Mouse (Mus musculus): ENCODE data around the gene Dnah8. TPM values are rescaled to one million over a fixed set of nuclear protein-coding genes. Genes with fewer than 3 reads are reported as not detected.

Dnah8 gene
- total RNA-seq, 2 experiments from 2014 or later, result 2.4 to 3.5 TPM

- no peak overlapping the region for H3K27ac ChIP-seq
- TF ChIP-seq CTCF (conservative IDR thresholded peaks at IDR 0.05), result no peak
- DNase-seq (ENCODE audit: low spot score in 2 of 2), result no peak
- H3K4me3 ChIP-seq, result no peak overlapping the region
These were observed 211.3 kb downstream of the Dnah8 start for GRCm38 (mm10) chr17:30835419-30835818.

GRCm38 (mm10) chr17:30837031-30837430 lies 212.9 kb downstream of the Dnah8 start:
- no peak for TF ChIP-seq CTCF (conservative IDR thresholded peaks at IDR 0.05)
- no peak overlapping the region for H3K27ac ChIP-seq
- H3K4me3 ChIP-seq, result no peak overlapping the region
- DNase-seq (ENCODE audit: low spot score in 2 of 2), result no peak

- Histone ChIP-seq H3K27ac (peak overlapping the region; percentile 43; the same call in 1 of the 2 replicates), H3K4me3 (no peak overlapping the region)
- DNase-seq (ENCODE audit: low spot score in 2 of 2), result no peak
- TF ChIP-seq CTCF (conservative IDR thresholded peaks at IDR 0.05), result no peak
These were observed 215.9 kb downstream of the Dnah8 start for GRCm38 (mm10) chr17:30840046-30840445.

GRCm38 (mm10) chr17:30842312-30842711 lies 218.2 kb downstream of the Dnah8 start:
- TF ChIP-seq CTCF (conservative IDR thresholded peaks at IDR 0.05), result no peak
- no peak overlapping the region for H3K27ac ChIP-seq
- DNase-seq (ENCODE audit: low spot score in 2 of 2), result no peak
- H3K4me3 ChIP-seq, result no peak overlapping the region

GRCm38 (mm10) chr17:30844321-30844791 lies 220.2 kb downstream of the Dnah8 start:
- peak; percentile 22 to 24 for DNase-seq (ENCODE audit: low spot score in 2 of 2)
- peak; percentile 78 for TF ChIP-seq CTCF (conservative IDR thresholded peaks at IDR 0.05)

GRCm38 (mm10) chr17:30847498-30847897 lies 223.3 kb downstream of the Dnah8 start:
- Histone ChIP-seq H3K27ac (no peak overlapping the region), H3K4me3 (no peak overlapping the region)
- no peak for DNase-seq (ENCODE audit: low spot score in 2 of 2)
- TF ChIP-seq CTCF (conservative IDR thresholded peaks at IDR 0.05), result no peak

More at GRCm38 (mm10) chr17:30844321-30844791, 220.2 kb downstream of the Dnah8 start:
- H3K4me3 ChIP-seq, result no peak overlapping the region
- no peak overlapping the region for H3K27ac ChIP-seq

- Histone ChIP-seq H3K4me3 (no peak overlapping the region), H3K27ac (no peak overlapping the region)
- DNase-seq (ENCODE audit: low spot score in 2 of 2), result no peak
- peak; percentile 15; the same call in 1 of the 2 replicates for TF ChIP-seq CTCF (conservative IDR thresholded peaks at IDR 0.05)
These were observed 223.9 kb downstream of the Dnah8 start for GRCm38 (mm10) chr17:30848086-30848485.

- Histone ChIP-seq H3K27ac (no peak overlapping the region), H3K4me3 (no peak overlapping the region)
- no peak for TF ChIP-seq CTCF (conservative IDR thresholded peaks at IDR 0.05)
- DNase-seq (ENCODE audit: low spot score in 2 of 2), result no peak
These were observed 224.7 kb downstream of the Dnah8 start for GRCm38 (mm10) chr17:30848804-30849203.

GRCm38 (mm10) chr17:30849813-30850212 lies 225.7 kb downstream of the Dnah8 start:
- H3K27ac ChIP-seq, result no peak overlapping the region
- no peak overlapping the region for H3K4me3 ChIP-seq
- no peak for TF ChIP-seq CTCF (conservative IDR thresholded peaks at IDR 0.05)
- no peak for DNase-seq (ENCODE audit: low spot score in 2 of 2)

GRCm38 (mm10) chr17:30852345-30852744 lies 228.2 kb downstream of the Dnah8 start:
- TF ChIP-seq CTCF (conservative IDR thresholded peaks at IDR 0.05), result peak; percentile 54
- DNase-seq (ENCODE audit: low spot score in 2 of 2), result no peak
- H3K27ac ChIP-seq, result no peak overlapping the region
- H3K4me3 ChIP-seq, result no peak overlapping the region

- H3K4me3 ChIP-seq, result no peak overlapping the region
These were observed 233.2 kb downstream of the Dnah8 start for GRCm38 (mm10) chr17:30857347-30857746.

GRCm38 (mm10) chr17:30858586-30859259 lies 234.6 kb downstream of the Dnah8 start:
- TF ChIP-seq CTCF (conservative IDR thresholded peaks at IDR 0.05), result no peak
- Histone ChIP-seq H3K27ac (no peak overlapping the region), H3K4me3 (no peak overlapping the region)
- DNase-seq (ENCODE audit: low spot score in 2 of 2), result no peak

More at GRCm38 (mm10) chr17:30857347-30857746, 233.2 kb downstream of the Dnah8 start:
- DNase-seq (ENCODE audit: low spot score in 2 of 2), result no peak
- no peak overlapping the region for H3K27ac ChIP-seq
- no peak for TF ChIP-seq CTCF (conservative IDR thresholded peaks at IDR 0.05)

GRCm38 (mm10) chr17:30859989-30860585 lies 235.9 kb downstream of the Dnah8 start:
- DNase-seq (ENCODE audit: low spot score in 2 of 2), result no peak
- Histone ChIP-seq H3K27ac (no peak overlapping the region), H3K4me3 (no peak overlapping the region)
- TF ChIP-seq CTCF (conservative IDR thresholded peaks at IDR 0.05), result no peak

- TF ChIP-seq CTCF (conservative IDR thresholded peaks at IDR 0.05), result no peak
- Histone ChIP-seq H3K4me3 (no peak overlapping the region), H3K27ac (no peak overlapping the region)
- no peak for DNase-seq (ENCODE audit: low spot score in 2 of 2)
These were observed 236.5 kb downstream of the Dnah8 start for GRCm38 (mm10) chr17:30860606-30861005.

All from layer of hippocampus, adult 2 months (tissue).